Mouse (Mus musculus) bone marrow, adult 2 months (tissue): ENCODE results near the gene Clec1a. TPM values are rescaled to one million over a fixed set of nuclear protein-coding genes. Genes with fewer than 3 reads are reported as not detected.

ENCODE experiments used
- H3K27ac ChIP-seq: fragments of 200-500 bp; 2 replicates; pipeline ENCODE4 v1.5.1; 2012; ENCODE audit warnings: low read depth, mild to moderate bottlenecking, control low read depth, inconsistent platforms, low read length; ENCODE audit not compliant: control insufficient read depth, poor library complexity, insufficient read depth
- H3K4me1 ChIP-seq: fragments of 200-500 bp; 2 replicates; pipeline ENCODE4 v1.6.1; 2011; ENCODE audit warnings: low read length; ENCODE audit not compliant: control insufficient read depth, insufficient read depth
- H3K4me3 ChIP-seq: fragments of 200-500 bp; replicated peaks from 2 replicates; pipeline ENCODE3; 2011; ENCODE audit warnings: mild to moderate bottlenecking, low read depth, low read length, control low read depth; ENCODE audit not compliant: control insufficient read depth
- CTCF ChIP-seq: fragments of 200-500 bp; IDR thresholded peaks from 2 replicates; pipeline ENCODE4 v1.5.1; 2011; ENCODE audit warnings: low read length, control low read depth; ENCODE audit not compliant: control insufficient read depth, insufficient read depth
- POLR2A ChIP-seq: fragments of 200-500 bp; IDR thresholded peaks from 2 replicates; pipeline ENCODE4 v1.6.1; 2011; ENCODE audit warnings: low read depth, mild to moderate bottlenecking, control low read depth, low read length, borderline replicate concordance; ENCODE audit not compliant: control insufficient read depth
- WGBS: fragments of 180-500 bp; shearing (Covaris S2); methylation state at CpG from one replicate; pipeline ENCODE4 v1.1.7; 2018; 5-methylcytosine and 5-hydroxymethylcytosine counted together
- polyA plus RNA-seq: library from polyadenylated mRNA; stranded (reverse); fragments of >200 nt; gene quantifications from 2 replicates; pipeline ENCODE4 v1.2.4, GENCODE M21; 2011; ENCODE audit warnings: low replicate concordance; ENCODE audit not compliant: missing spikeins, insufficient read depth, insufficient read length

Gene Clec1a
- polyA plus RNA-seq, 1 experiment: 0.30 TPM

GRCm38 (mm10) chr6:129449743-129450142 is 2.1 kb downstream of the Clec1a start:
- H3K4me1 ChIP-seq: no peaks in the 10 kb centered on the region
- no peak overlapping the region for H3K27ac ChIP-seq
- TF ChIP-seq POLR2A (no peak), CTCF (no peak)
- WGBS: 75% methylated on average over 6 of the region's 6 CpGs
- no peak overlapping the region for H3K4me3 ChIP-seq

- no peak overlapping the region for H3K4me3 ChIP-seq
- 79% methylated on average over 2 of the region's 2 CpGs for WGBS
- no peak overlapping the region for H3K27ac ChIP-seq
- TF ChIP-seq POLR2A (no peak), CTCF (no peak)
- no peaks in the 10 kb centered on the region; the same call in 1 of the 2 replicates for H3K4me1 ChIP-seq
Observed at GRCm38 (mm10) chr6:129438033-129438432, 13.8 kb downstream of the Clec1a start.

- no peak overlapping the region for H3K27ac ChIP-seq
Observed at GRCm38 (mm10) chr6:129436025-129436424, 15.8 kb downstream of the Clec1a start.

GRCm38 (mm10) chr6:129434239-129434638 is 17.6 kb downstream of the Clec1a start:
- TF ChIP-seq CTCF (no peak), POLR2A (no peak)
- Histone ChIP-seq H3K4me3 (no peak overlapping the region), H3K4me1 (no peaks in the 10 kb centered on the region; the same call in 1 of the 2 replicates), H3K27ac (no peak overlapping the region; the same call in 1 of the 2 replicates)
- 6% methylated on average over 5 of the region's 5 CpGs for WGBS

More at GRCm38 (mm10) chr6:129436025-129436424, 15.8 kb downstream of the Clec1a start:
- TF ChIP-seq POLR2A: no peak
- no peak for TF ChIP-seq CTCF
- Histone ChIP-seq H3K4me1 (no peaks in the 10 kb centered on the region; the same call in 1 of the 2 replicates), H3K4me3 (no peak overlapping the region)
- 41% methylated on average over 3 of the region's 3 CpGs for WGBS

GRCm38 (mm10) chr6:129427281-129427680 is 24.5 kb downstream of the Clec1a start:
- H3K4me1 ChIP-seq: no peaks in the 10 kb centered on the region; the same call in 1 of the 2 replicates
- no peak overlapping the region for H3K4me3 ChIP-seq
- WGBS: 14% methylated on average over 4 of the region's 4 CpGs
- TF ChIP-seq CTCF (no peak), POLR2A (no peak)
- no peak overlapping the region for H3K27ac ChIP-seq

GRCm38 (mm10) chr6:129425812-129426211 is 26.0 kb downstream of the Clec1a start:
- TF ChIP-seq CTCF (no peak), POLR2A (no peak)
- H3K27ac ChIP-seq: no peak overlapping the region

GRCm38 (mm10) chr6:129425217-129425616 is 26.6 kb downstream of the Clec1a start:
- Histone ChIP-seq H3K27ac (no peak overlapping the region), H3K4me3 (no peak overlapping the region), H3K4me1 (peaks cover 1% of the 10 kb centered on the region; the same call in 1 of the 2 replicates)
- TF ChIP-seq POLR2A (no peak), CTCF (no peak)
- 55% methylated on average over 5 of the region's 5 CpGs for WGBS

More at GRCm38 (mm10) chr6:129425812-129426211, 26.0 kb downstream of the Clec1a start:
- Histone ChIP-seq H3K4me3 (no peak overlapping the region), H3K4me1 (no peaks in the 10 kb centered on the region; the same call in 1 of the 2 replicates)
- WGBS: 21% methylated on average over 5 of the region's 5 CpGs

- H3K4me1 ChIP-seq: peaks cover 1% of the 10 kb centered on the region; the same call in 1 of the 2 replicates
- 45% methylated on average over 1 of the region's 1 CpGs for WGBS
- no peak overlapping the region for H3K4me3 ChIP-seq
- H3K27ac ChIP-seq: no peak overlapping the region
- TF ChIP-seq POLR2A (no peak), CTCF (peak; percentile 71)
Observed at GRCm38 (mm10) chr6:129423734-129424072, 28.1 kb downstream of the Clec1a start.

GRCm38 (mm10) chr6:129423040-129423733 is 28.6 kb downstream of the Clec1a start:
- Histone ChIP-seq H3K4me1 (peaks cover 1% of the 10 kb centered on the region; the same call in 1 of the 2 replicates), H3K27ac (no peak overlapping the region), H3K4me3 (no peak overlapping the region)
- WGBS: 65% methylated on average over 4 of the region's 4 CpGs
- TF ChIP-seq CTCF: no peak
- no peak for TF ChIP-seq POLR2A
